Mouse (Mus musculus) MEL-GATA-1-ER (cell line): ENCODE measurements around the gene Samd1.

Experiments used
- DNase-seq: peaks from one replicate; pipeline ENCODE4 v3.0.0-alpha.2; 2012; ENCODE audit warnings: low read depth; ENCODE audit errors: extremely low read depth

The Samd1 gene

GRCm38 (mm10) chr8:84011705-84012498, 14.4 kb downstream of the Samd1 start, which contains the start of gene 2210011C24Rik:
TSS of gene 2210011C24Rik (minus strand) at chr8:84012171.
- no peak for DNase-seq

DNA sequence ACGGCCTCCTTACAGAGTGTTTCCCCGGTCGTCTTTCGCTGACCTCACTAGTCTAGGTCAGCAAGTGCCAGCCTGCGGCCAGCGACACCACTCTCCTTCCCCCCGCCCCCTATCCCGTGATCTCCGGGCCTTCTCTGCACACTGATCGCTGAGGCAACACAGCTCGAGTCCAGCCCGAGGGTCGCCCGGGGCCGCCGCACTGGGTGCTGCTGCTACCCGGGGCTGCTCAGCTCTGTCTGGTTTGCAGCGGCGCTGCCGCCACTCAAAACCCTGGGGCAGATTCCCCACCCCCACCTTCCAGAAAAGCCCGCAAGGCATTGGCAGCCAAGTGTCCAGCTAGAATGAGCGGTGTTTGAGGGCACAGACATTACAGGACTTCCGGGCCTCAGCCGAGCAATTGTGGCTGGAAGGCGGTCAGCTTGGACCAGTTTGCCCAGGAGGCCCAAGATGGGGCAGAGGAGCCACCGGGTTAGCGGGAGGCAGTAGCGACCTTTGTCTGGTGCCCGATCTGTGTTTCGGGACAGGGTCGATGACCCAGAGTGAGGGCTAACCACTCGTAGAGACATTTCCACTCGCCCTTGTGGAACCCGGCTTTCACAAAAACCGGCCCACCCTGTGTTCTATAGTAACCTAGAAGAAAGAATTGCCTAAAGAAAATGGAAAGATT, 15.2 kb downstream of the Samd1 start:
- no peak for DNase-seq

GRCm38 (mm10) chr8:84015833-84016232, 18.4 kb downstream of the Samd1 start:
- no peak for DNase-seq

GRCm38 (mm10) chr8:84019738-84020137, 22.3 kb downstream of the Samd1 start:
- DNase-seq: no peak

GRCm38 (mm10) chr8:84021096-84021495, 23.6 kb downstream of the Samd1 start, which contains the start of gene Palm3:
TSS of gene Palm3 (plus strand) at chr8:84021471.
- no peak for DNase-seq

DNA sequence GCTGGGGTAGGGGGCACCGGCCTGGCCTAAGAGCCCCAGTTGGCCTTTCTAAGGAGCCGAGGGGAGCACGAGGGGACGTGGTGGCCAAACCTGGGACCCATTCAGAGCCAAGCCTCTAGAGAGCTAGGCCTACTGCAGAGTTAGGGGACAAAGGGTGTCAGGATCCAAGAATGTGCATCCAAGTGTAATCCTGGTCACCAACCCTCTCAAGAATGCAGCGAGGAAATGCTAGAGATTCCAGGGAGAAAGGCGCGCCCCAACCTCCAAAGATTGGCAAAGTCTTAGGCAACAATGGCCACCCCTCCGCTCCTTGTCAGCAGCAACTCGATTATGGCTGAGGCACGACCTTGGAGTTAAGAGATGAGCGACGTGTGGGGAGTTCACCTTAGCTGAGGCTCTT, 24.1 kb downstream of the Samd1 start:
- DNase-seq: no peak

GRCm38 (mm10) chr8:84023085-84023484, 25.6 kb downstream of the Samd1 start:
- DNase-seq: no peak

- no peak for DNase-seq
Observed at GRCm38 (mm10) chr8:84023631-84024030, 26.2 kb downstream of the Samd1 start.

DNA sequence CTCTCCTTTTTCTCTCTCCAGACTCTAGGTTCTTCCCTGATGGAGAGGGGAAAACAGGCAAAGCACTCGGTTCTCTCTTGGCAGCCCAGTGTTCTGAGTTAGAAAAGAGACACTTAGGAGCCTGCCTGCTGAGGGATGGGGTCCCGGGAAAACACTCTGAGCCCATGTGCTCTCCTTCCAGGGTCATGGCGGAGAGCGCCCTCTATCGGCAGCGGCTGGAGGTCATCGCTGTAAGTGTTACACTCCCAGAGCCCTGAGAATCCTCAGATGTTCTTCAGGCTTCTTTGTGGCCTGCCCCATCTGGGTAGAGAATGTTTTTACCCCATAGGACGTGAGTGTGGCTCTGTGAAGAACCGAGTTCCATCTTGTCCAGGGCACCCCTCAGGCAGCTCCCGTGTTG, 26.7 kb downstream of the Samd1 start:
- no peak for DNase-seq

- DNase-seq: no peak
Observed at GRCm38 (mm10) chr8:84025863-84026262, 28.4 kb downstream of the Samd1 start.

DNA sequence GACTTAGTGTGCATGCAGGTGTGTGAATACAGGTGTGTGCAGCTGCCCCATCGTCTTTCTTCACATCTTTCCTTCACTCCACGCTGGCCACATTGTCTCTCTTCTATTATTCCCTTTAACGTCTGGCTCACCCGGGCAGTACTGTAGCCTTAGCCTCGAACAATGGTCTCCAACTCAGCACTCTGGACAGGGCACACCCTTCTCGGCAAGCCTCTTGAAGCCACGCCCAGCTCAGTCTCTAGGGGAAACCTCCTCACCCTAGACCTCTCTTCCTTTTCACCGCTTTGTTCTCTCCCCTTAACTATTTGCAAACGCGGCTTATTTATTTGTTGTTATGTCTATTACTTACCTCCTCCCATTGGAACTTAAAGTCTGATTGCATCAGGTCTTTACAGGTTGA, 30.0 kb downstream of the Samd1 start:
- DNase-seq: no peak

- no peak for DNase-seq
Observed at GRCm38 (mm10) chr8:84029272-84029671, 31.8 kb downstream of the Samd1 start.

- no peak for DNase-seq
Observed at GRCm38 (mm10) chr8:84032777-84033176, 35.3 kb downstream of the Samd1 start.

DNA sequence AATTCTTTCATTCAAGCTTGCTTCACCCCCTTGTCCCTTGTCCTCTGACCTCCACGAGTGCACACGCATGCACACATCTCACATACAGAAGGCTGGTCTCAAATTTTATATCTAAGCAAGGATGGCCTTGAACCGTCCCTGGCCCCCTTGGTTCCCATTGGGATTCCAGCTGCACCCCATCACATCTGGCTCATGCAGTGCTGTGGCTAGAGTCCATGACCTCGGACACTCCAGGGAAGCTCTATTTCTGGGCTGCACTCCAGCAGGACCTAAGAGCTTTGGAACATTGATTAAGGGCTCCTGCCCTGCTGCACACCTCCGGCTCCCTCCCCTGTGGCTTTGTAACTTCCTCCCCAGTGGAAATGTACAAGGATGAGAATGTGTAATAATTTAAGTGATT, 40.5 kb downstream of the Samd1 start:
- DNase-seq: no peak

GRCm38 (mm10) chr8:84039050-84039449, 41.6 kb downstream of the Samd1 start:
- no peak for DNase-seq

DNA sequence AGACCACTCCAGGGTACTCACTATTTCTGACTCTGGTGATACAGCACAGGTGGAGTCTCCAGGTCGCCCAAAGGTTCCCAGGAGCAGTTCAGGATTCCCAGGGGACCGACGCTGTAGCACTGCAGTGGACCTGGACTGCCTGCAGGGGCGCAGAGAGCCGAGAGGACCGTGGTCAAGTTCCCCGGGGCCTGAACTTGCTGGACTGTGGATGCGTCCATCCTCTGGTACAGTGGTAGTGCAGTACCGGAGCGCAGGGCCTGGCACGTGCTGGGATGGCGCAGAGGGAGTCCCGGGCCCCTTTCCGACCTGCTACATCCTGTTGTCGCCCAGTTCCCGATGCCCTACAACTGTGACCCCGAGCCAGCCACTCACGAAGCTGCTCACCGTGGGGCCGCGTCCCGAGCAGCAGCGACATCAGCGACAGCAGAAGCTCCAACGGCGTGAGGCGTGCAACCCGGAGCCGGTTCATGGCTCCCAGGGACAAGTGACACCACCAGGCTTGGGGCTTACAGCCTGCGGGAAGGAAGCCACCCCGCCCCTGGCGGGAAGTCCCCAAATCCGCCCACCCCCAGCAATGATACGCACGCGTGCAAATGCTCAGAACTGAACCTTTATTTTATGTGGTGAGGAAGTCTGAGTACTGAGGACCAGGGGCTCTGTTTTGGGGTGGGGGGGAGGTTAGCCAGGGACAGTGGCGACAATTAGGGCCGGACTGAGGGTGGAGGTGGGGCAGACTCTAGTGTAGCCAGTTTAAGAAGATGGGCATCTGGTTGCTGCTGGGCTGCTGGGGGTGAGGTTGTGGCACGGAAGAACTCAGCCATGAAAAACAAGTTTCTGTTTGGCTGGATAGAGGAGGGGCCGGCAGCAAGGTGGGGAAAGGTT, 44.8 kb downstream of the Samd1 start, which contains the start of gene Il27ra:
Il27ra (minus strand) TSS at position 524 of the 882 bp plus-strand sequence.
- DNase-seq: peak; percentile 68

DNA sequence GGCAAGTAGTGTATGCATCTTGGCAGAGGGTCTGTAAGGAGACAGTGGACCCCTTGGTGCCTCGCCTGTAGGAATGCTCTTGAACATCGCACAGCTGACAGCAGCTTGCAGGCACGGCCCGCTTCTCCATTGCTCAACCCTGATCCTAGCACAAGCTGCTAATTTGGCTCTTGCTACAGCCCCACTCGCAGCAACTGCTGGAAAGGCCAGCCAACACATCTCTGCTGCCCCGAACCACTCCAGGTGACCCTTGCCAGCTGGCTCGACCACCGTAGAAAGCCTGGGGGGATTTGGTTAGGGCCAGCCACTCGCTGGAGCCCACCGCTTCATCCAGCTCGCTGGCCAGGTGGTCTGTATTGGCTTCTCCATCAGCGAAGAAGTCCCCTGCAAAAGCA, 45.5 kb downstream of the Samd1 start:
- DNase-seq: no peak

DNA sequence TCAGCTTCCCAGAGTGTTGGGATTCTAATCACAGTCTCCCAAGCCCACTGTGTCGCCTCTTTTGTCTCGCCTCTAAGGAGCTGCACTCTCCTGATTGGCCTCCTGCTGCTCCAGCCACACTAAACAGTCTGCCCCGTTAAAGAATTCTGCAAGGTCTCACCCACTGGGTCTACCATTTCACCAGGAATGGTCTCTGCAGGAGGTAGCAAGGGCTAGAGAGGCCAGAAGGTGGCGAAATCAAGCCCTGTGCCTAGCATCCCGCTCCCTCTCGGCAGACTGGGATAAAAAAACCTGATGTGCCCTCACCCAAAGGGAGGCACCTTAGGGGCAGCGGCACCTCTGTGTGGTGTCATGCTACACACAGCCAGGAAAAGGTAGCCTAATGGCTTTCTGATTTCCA, 46.6 kb downstream of the Samd1 start:
- no peak for DNase-seq

- no peak for DNase-seq
Observed at GRCm38 (mm10) chr8:84044900-84045299, 47.4 kb downstream of the Samd1 start, which contains the start of gene Rln3. TSS of gene Rln3 (minus strand) at chr8:84045000.

DNA sequence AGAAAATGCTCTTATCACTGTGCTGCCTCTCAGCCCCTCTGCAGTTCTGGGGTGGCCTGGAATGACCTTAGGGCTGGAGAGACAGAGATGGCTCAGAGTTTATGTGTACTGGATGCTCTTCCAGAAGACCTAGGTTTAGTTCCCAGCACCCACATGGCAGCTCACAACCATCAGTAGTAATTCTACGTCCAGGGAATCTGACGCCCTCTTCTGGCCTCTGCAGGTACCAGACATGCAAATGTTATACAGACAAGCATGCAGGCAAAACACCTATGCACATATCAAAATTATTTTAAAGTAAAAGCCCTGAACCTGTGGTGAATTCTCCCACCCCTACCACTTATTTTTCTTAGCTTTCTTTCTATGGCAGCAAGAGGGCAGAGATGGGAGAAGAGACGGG, 49.0 kb downstream of the Samd1 start:
- DNase-seq: no peak

GRCm38 (mm10) chr8:84048171-84048570, 50.7 kb downstream of the Samd1 start:
- no peak for DNase-seq
